17 mouse cellular contexts compared by ENCODE assay signal in genomic region chr13:31804571-31804970, GRCm38 (mm10). TPM values are rescaled to one million over a fixed set of nuclear protein-coding genes. Genes with fewer than 3 reads are reported as not detected.
DNase-seq lines count a peak whose midpoint lies in the region; ATAC-seq and TF ChIP-seq lines count a peak whose summit lies in the region.
"Had no signal": no experiment of that assay in that cellular context is flagged by ENCODE, and none has a peak within 500 bp of the region (broad histone marks: within the 10 kb centered on the region; RNA-seq: fewer than 3 reads in every experiment).

No protein-coding gene starts in this region.

- no peak overlapping the region for H3K9ac ChIP-seq in heart, embryonic 13.5 days
- peak overlapping the region; percentile 32; the same call in 1 of the 2 replicates for H3K9ac ChIP-seq in embryonic facial prominence, embryonic 11.5 days (replicated peaks; ENCODE audit: low read length)
- no peak overlapping the region for H3K9ac ChIP-seq in neural tube, embryonic 12.5 days
- H3K9ac ChIP-seq: forebrain, embryonic 12.5 days; heart, embryonic 15.5 days; hindbrain, embryonic 13.5 days; liver, embryonic 15.5 days had no signal

- H3K27ac ChIP-seq in heart, embryonic 13.5 days (replicated peaks): no peak overlapping the region
- peak overlapping the region; percentile 28; the same call in 1 of the 2 replicates for H3K27ac ChIP-seq in left cerebral cortex, adult 2 months
- H3K27ac ChIP-seq in embryonic facial prominence, embryonic 11.5 days (replicated peaks; ENCODE audit: low read depth, low read length): 0 out of 2 replicates have a peak overlapping the region, but pooled peaks have one; percentile 28
- no peak overlapping the region for H3K27ac ChIP-seq in neural tube, embryonic 12.5 days
- no peak overlapping the region for H3K27ac ChIP-seq in thymus, adult 2 months (ENCODE audit: control insufficient read depth, insufficient read depth, low read length)
- H3K27ac ChIP-seq: forebrain, embryonic 12.5 days; heart, embryonic 15.5 days; hindbrain, embryonic 13.5 days; liver, embryonic 15.5 days had no signal

- intact Hi-C loops in left cerebral cortex, adult 2 months (cut with DNase I): loop anchor here (5.0 kb wide), 1 partner anchor 177 kb away; the partner anchor contains the start of gene Foxf2
- intact Hi-C loops in left cerebral cortex, postnatal 36 days (cut with DNase I): loop anchor here (5.0 to 10.0 kb wide), 3 partner anchors 150 to 688 kb away; partner anchors contain the start of gene Foxf2

- no peak for TF ChIP-seq CTCF in left cerebral cortex, adult 2 months (IDR thresholded peaks at IDR 0.05)
- no peak for TF ChIP-seq CTCF in thymus, adult 2 months (IDR thresholded peaks at IDR 0.05; ENCODE audit: borderline replicate concordance, control insufficient read depth, extremely low read depth, insufficient read depth, low read length, poor library complexity)

- DNase-seq in heart, adult 11 months: no peak
- no peak for DNase-seq in left cerebral cortex, adult 2 months (ENCODE audit: extremely low spot score in 1 of 2, low spot score in 2 of 2)
- DNase-seq in left cerebral cortex, postnatal 36 days (ENCODE audit: low spot score in 2 of 2): no peak
- peak; percentile 28 for DNase-seq in embryonic facial prominence, embryonic 11.5 days (ENCODE audit: low spot score)
- DNase-seq in thymus, adult 2 months: no peak
- DNase-seq: cerebellum, adult 9-11 months; thymus, postnatal 25 days had no signal

- no peak for ATAC-seq in heart, embryonic 13.5 days (ENCODE audit: extremely low read depth, insufficient number of reproducible peaks, low FRiP score, low TSS enrichment)
- ATAC-seq in embryonic facial prominence, embryonic 11.5 days (replicated peaks; ENCODE audit: insufficient number of reproducible peaks, low FRiP score, low TSS enrichment, low read depth): no peak
- no peak for ATAC-seq in neural tube, embryonic 12.5 days (ENCODE audit: low FRiP score, low read depth)
- no peak for ATAC-seq in erythroid progenitor cell, adult 5-6 weeks (replicated peaks; ENCODE audit: low FRiP score, poor library complexity, severe bottlenecking)
- ATAC-seq: intestine, postnatal 0 days; lung, postnatal 0 days; midbrain, embryonic 16.5 days had no signal

- peak overlapping the region; percentile 84; the same call in 1 of the 2 replicates for H3K4me2 ChIP-seq in heart, embryonic 13.5 days
- no peak overlapping the region; the same call in 1 of the 2 replicates for H3K4me2 ChIP-seq in embryonic facial prominence, embryonic 11.5 days (ENCODE audit: low read depth, low read length)
- H3K4me2 ChIP-seq in neural tube, embryonic 12.5 days (replicated peaks): peak overlapping the region; percentile 34; the same call in 1 of the 2 replicates
- H3K4me2 ChIP-seq: forebrain, embryonic 12.5 days; liver, embryonic 15.5 days had no signal

- 16% methylated on average over 7 of the region's 7 CpGs for WGBS in heart, embryonic 13.5 days
- WGBS in embryonic facial prominence, embryonic 11.5 days: 2% methylated on average over 7 of the region's 7 CpGs
- WGBS in neural tube, embryonic 12.5 days: 2% methylated on average over 7 of the region's 7 CpGs
- WGBS in thymus, adult 2 months: 11% methylated on average over 7 of the region's 7 CpGs

- H3K4me3 ChIP-seq in heart, embryonic 13.5 days: no peak overlapping the region
- peak overlapping the region; percentile 3; the same call in 1 of the 2 replicates for H3K4me3 ChIP-seq in left cerebral cortex, adult 2 months
- H3K4me3 ChIP-seq in embryonic facial prominence, embryonic 11.5 days (ENCODE audit: low read depth, low read length): no peak overlapping the region
- no peak overlapping the region for H3K4me3 ChIP-seq in neural tube, embryonic 12.5 days
- no peak overlapping the region for H3K4me3 ChIP-seq in thymus, adult 2 months (ENCODE audit: control insufficient read depth, insufficient read depth, low read length)
- H3K4me3 ChIP-seq: forebrain, embryonic 12.5 days; hindbrain, embryonic 13.5 days; liver, embryonic 15.5 days had no signal

- no peaks in the 10 kb centered on the region; the same call in 1 of the 2 replicates for H3K36me3 ChIP-seq in heart, embryonic 13.5 days
- no peaks in the 10 kb centered on the region; the same call in 1 of the 2 replicates for H3K36me3 ChIP-seq in embryonic facial prominence, embryonic 11.5 days (replicated peaks; ENCODE audit: control insufficient read depth, insufficient read depth, low read depth, low read length)
- H3K36me3 ChIP-seq in neural tube, embryonic 12.5 days: no peaks in the 10 kb centered on the region
- H3K36me3 ChIP-seq in thymus, adult 2 months (ENCODE audit: control insufficient read depth, insufficient read depth, low read length): no peaks in the 10 kb centered on the region
- H3K36me3 ChIP-seq: forebrain, embryonic 12.5 days; heart, embryonic 15.5 days; hindbrain, embryonic 13.5 days; liver, embryonic 15.5 days had no signal

- H3K9me3 ChIP-seq in heart, embryonic 13.5 days: no peaks in the 10 kb centered on the region
- no peaks in the 10 kb centered on the region for H3K9me3 ChIP-seq in embryonic facial prominence, embryonic 11.5 days (replicated peaks; ENCODE audit: control insufficient read depth, low read length)
- no peaks in the 10 kb centered on the region for H3K9me3 ChIP-seq in neural tube, embryonic 12.5 days
- H3K9me3 ChIP-seq: forebrain, embryonic 12.5 days; heart, embryonic 15.5 days; hindbrain, embryonic 13.5 days; liver, embryonic 15.5 days had no signal

- peaks cover 79% of the 10 kb centered on the region for H3K27me3 ChIP-seq in heart, embryonic 13.5 days (replicated peaks)
- H3K27me3 ChIP-seq in embryonic facial prominence, embryonic 11.5 days (ENCODE audit: control insufficient read depth, insufficient read depth, low read length): peaks cover 43% of the 10 kb centered on the region
- peaks cover 93% of the 10 kb centered on the region for H3K27me3 ChIP-seq in neural tube, embryonic 12.5 days (replicated peaks)
- H3K27me3 ChIP-seq in thymus, adult 2 months (ENCODE audit: control insufficient read depth, insufficient read depth, low read length): peaks cover 45% of the 10 kb centered on the region

- peaks cover 47% of the 10 kb centered on the region for H3K4me1 ChIP-seq in heart, embryonic 13.5 days
- peaks cover 16% of the 10 kb centered on the region for H3K4me1 ChIP-seq in embryonic facial prominence, embryonic 11.5 days (ENCODE audit: control insufficient read depth, insufficient read depth, low read length)
- peaks cover 41% of the 10 kb centered on the region for H3K4me1 ChIP-seq in neural tube, embryonic 12.5 days
- peaks cover 25% of the 10 kb centered on the region for H3K4me1 ChIP-seq in thymus, adult 2 months (replicated peaks; ENCODE audit: control insufficient read depth, insufficient read depth, low read length)

- TF ChIP-seq POLR2A in thymus, adult 2 months (IDR thresholded peaks at IDR 0.05; ENCODE audit: control insufficient read depth, extremely low read depth, insufficient read depth, low read length, poor library complexity): no peak

RNA-seq across cellular contexts. Expression of gene Foxc1, which starts 1.9 kb away (rescaled TPM):
- 1.4 and 1.6 TPM in 2 replicates for polyA plus RNA-seq in heart, embryonic 13.5 days (2015; fragmentation: Nextera tagmentation; extraction: Ambion mirVana)
- total RNA-seq in left cerebral cortex, adult 2 months (2021): 1 to 10 TPM; 4.8 to 6.1 TPM
- total RNA-seq in left cerebral cortex, postnatal 36 days (2021): 1 to 10 TPM; 4.3 to 6.6 TPM
- polyA plus RNA-seq in embryonic facial prominence, embryonic 11.5 days (2014; fragmentation: Nextera tagmentation; extraction: Ambion mirVana): 9.3 and 10.6 TPM in 2 replicates
- 6.9 and 7.7 TPM in 2 replicates for polyA plus RNA-seq in neural tube, embryonic 12.5 days (2016; fragmentation: Nextera tagmentation; extraction: Ambion mirVana)
- 1.9 TPM in 2 replicates for polyA plus RNA-seq in thymus, adult 2 months (2012; rRNA removed)
- total RNA-seq in erythroid progenitor cell, adult 5-6 weeks (2015; ENCODE audit: low replicate concordance): not detected in 2 replicates
- total RNA-seq in erythroid progenitor cell, adult 5-6 weeks (2017; ENCODE audit: low replicate concordance): not detected in 2 replicates

Comparison
In these comparisons a context has a peak if more than half of its experiments do, and no peak if none do; other contexts are left out.
1. H3K27ac ChIP-seq: peak in left cerebral cortex, adult 2 months (single experiment) and embryonic facial prominence, embryonic 11.5 days (single experiment); none in heart, embryonic 13.5 days (single experiment), neural tube, embryonic 12.5 days (single experiment) and thymus, adult 2 months (single experiment).